Mouse (Mus musculus) heart, adult 10 weeks (tissue): ENCODE data around the gene Gpr137c. TPM values are rescaled to one million over a fixed set of nuclear protein-coding genes. Genes with fewer than 3 reads are reported as not detected.

ENCODE experiments used
- polyA plus RNA-seq: library from polyadenylated mRNA; stranded (reverse); fragments of 350-450 nt; fragmentation: Illumina TruSeq; extraction: RNeasy Lipid Tissue Mini Kit (QIAGEN cat#74804); gene quantifications from one replicate; pipeline ENCODE4 v1.2.3, GENCODE M21; 2014; ENCODE audit warnings: low read depth, low replicate concordance

The Gpr137c gene
- polyA plus RNA-seq = 4.5 TPM

DNA sequence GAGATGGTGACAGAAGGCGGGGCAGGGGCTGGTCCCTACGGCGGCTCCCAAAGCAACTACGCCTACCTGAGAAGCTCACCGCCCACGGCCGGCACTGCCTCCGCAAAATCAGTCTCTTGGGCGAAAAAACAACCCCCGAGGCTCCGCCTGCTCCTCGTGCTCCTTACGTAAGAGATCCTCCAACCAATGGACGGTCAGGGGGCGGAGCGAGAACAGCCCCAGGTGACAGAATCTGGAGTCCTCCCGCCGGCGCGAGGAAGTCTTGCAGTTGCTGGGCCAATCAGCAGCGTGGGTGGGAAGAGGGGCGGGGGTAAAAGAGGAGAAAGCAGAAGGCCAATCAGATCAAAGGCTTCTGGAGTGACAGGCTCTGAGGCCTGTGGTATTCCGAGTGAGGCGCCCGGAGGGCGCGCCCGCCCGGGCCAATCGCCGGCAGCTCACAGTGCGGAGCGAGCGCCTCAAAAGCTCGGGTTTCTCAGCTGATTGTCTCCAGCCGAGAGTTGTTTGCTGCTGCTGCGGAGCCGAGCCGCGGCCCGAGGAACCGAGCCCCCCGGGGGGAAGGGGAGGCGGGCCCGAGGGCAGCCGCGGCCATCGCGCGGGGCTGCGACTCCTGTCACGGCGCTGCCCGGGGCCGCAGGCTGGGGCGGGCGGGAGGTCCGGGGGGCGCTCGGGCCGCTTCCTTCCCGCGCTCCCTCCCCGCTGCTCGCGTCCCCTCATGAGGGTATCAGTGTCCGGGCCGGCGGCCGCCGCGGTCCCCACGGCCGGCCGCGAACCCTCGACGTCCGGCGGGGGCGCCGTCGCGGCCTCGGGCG, at the start of gene Gpr137c:
TSS of gene Gpr137c (plus strand) at position 437 of the 809 bp plus-strand sequence.

DNA sequence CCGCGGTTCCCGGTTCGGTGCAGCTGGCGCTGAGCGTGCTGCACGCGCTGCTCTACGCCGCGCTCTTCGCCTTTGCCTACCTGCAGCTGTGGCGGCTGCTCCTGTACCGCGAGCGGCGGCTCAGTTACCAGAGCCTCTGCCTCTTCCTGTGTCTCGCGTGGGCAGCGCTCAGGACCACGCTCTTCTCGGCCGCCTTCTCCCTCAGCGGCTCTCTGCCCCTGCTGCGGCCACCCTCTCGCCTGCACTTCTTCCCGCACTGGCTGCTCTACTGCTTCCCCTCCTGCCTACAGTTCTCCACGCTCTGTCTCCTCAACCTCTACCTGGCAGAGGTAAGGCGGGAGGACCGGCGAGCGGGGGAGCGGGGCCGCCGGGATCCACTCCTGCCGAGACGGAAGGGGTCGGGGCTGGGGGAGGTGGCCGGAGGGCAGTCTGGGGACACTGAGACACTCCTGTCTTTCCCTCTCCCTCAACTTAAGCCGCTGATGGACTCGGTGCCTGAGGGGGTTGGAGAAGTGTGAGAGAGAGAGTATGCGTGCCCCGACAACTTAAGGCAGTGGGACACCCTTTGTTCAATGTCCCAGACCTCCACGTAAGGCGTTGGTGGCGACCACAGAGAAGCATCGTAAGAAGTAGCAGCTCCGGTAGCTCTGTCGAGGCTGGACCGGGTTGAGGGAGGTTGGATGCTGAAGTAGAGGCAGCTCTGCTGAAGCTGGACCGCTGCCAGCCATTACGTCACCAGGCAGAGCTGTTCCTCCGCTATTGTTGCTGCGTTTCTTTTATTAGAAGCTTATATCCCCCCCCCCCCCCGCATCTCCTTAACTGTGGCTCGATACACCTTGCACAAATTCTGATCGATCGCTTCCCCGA, 806 bp downstream of the Gpr137c start, which contains the start of gene Txndc16:
TSS of gene Txndc16 (minus strand) at position 239 of the 867 bp plus-strand sequence.

DNA sequence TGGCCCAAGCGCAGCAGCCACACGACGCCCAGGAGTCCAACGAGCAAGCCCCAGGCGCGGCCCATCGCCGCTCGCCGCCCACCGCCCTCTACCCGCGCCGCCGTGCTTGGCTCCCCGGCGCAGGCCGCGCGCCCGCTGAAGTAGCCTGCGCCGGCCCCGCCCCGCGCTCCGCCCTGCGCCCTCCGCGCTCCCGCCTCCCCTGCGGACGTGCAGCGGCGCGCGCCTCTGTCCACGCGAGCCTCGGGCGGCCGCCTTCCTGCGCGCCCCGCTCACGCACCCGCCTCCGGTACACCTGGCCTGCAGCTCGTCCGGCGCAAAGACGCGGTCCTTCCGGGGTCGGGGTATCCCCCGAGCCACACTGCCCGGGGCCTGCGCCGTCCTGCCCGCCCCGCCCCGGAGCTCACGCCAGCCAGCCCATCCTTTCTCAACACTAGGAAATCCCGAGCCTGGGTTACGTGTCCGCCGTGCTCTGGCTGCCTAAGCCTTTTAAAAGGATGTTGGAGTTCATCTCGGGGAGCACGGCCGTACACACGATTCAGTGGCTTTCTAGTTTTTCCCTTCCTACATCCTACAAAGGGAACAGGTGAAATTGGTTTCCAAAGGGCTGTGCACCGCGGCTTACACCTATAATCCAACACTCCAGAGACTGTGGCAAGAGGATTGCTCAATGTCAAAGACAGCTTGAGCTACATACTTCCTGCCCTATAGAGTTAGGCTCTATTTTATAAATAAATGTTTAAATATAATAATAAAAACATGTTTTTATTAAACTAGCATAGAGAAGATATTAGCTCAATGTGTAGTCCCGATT, 99.1 kb downstream of the Gpr137c start, which contains the start of gene Ero1l:
TSS of gene Ero1l (minus strand) at position 346 of the 811 bp plus-strand sequence.

DNA sequence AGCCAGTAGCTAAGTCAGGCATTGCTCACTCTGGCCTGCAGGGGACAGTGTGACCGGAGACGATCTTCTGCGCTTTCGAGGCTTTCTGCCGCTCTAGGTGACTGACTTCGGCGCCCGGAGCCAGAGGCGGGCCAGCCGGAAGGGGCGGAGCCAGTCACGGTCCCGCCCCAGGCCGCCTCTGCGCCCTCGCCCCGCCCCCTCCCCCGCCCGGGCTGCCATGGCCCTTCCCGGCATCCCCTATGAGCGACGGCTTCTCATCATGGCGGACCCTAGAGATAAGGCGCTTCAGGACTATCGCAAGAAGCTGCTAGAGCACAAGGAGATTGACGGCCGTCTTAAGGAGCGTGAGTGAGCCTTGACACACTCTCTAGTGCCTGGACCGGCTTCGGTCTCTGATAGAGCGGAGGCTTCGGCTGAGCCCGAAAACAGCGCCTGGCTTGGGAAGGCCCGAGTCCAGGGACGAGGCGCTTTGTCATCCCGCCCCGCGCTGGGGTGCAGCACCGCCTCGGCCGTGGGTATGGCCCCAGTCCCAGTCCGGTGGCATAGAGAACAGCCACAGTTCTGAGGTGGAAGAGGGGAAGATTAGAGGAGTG, 110.2 kb downstream of the Gpr137c start, which contains the start of gene Psmc6:
TSS of gene Psmc6 (plus strand) at position 200 of the 593 bp plus-strand sequence.

Other genes with a start within 250 kb of the Gpr137c start
- 0.16 TPM for gene Ptger2, start 231.5 kb upstream of the Gpr137c start, polyA plus RNA-seq
- gene Txndc16, start 611 bp downstream of the Gpr137c start, polyA plus RNA-seq = 14.3 TPM
- 13.5 TPM for gene Ero1l, start 99.1 kb downstream of the Gpr137c start, polyA plus RNA-seq
- 130 TPM for gene Psmc6, start 110.1 kb downstream of the Gpr137c start, polyA plus RNA-seq
- 18.2 TPM for gene Styx, start 131.4 kb downstream of the Gpr137c start, polyA plus RNA-seq
- 11.6 TPM for gene Gnpnat1, start 185.2 kb downstream of the Gpr137c start, polyA plus RNA-seq